Mouse (Mus musculus): Measurements from ENCODE around the gene Uri1. TPM values are rescaled to one million over a fixed set of nuclear protein-coding genes. Genes with fewer than 3 reads are reported as not detected.

The Uri1 gene
- polyA plus RNA-seq, 1 experiment from 2014 or later, result 34.7 TPM

DNA sequence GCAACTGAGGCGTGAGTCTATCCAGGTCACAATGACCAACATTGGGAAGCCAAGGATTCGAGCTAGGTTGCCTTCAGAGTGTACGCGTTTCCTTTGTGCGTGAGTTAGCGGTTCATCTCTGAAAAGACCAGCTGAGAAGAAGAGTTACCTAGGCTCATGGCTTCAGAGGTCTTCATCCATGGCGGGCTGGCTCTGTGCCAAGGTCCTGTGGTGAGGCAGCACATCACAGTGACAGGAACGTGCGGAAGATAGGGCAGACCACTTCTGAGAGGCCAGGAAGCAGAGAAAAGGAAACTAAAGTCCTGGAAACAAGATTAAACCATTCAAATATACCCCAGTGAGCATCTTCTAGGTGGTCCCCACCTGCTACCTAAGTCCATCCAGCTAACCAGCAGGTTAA, 30.9 kb upstream of the Uri1 start:
- Histone ChIP-seq H3K36me3 (ENCODE audit: control insufficient read depth, insufficient read depth, low read length) (no peaks in the 10 kb centered on the region), H3K27ac (ENCODE audit: low read depth, low read length) (no peak overlapping the region), H3K9ac (ENCODE audit: low read depth, low read length) (no peak overlapping the region), H3K9me3 (ENCODE audit: control insufficient read depth, low read length) (no peaks in the 10 kb centered on the region), H3K4me3 (ENCODE audit: low read depth, low read length) (no peak overlapping the region), H3K4me1 (replicated peaks; ENCODE audit: control insufficient read depth, insufficient read depth, low read length) (no peaks in the 10 kb centered on the region), H3K27me3 (ENCODE audit: control insufficient read depth, insufficient read depth, low read length) (no peaks in the 10 kb centered on the region), H3K4me2 (replicated peaks; ENCODE audit: low read depth, low read length) (no peak overlapping the region)
- DNase-seq (ENCODE audit: low spot score) (no peak), ATAC-seq (ENCODE audit: low FRiP score) (no peak)
- WGBS, result 84% methylated on average over 9 of the region's 9 CpGs

DNA sequence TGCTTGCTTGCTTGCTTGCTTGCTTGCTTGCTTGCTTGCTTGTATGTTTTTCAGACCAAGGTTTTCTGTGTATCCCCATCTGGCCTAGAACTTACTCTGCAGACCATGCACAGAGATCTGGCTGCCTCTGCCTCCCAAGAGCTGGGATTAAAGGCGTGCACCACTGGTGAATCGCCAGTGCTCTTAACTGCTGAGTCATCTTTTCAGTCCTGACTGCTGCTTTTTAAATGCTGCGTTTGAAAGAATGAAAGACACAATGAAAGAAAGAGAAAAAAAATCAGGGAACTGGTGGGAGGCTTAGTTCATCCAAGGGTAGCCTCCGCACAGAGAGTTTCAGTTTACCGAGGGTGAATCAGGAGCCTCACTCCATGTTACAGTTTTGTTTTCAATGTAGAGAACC, 23.9 kb upstream of the Uri1 start:
- Histone ChIP-seq H3K4me2 (replicated peaks; ENCODE audit: low read depth, low read length) (no peak overlapping the region), H3K4me1 (replicated peaks; ENCODE audit: control insufficient read depth, insufficient read depth, low read length) (no peaks in the 10 kb centered on the region), H3K27ac (ENCODE audit: low read depth, low read length) (no peak overlapping the region), H3K36me3 (ENCODE audit: control insufficient read depth, insufficient read depth, low read length) (no peaks in the 10 kb centered on the region), H3K9ac (ENCODE audit: low read depth, low read length) (no peak overlapping the region), H3K4me3 (ENCODE audit: low read depth, low read length) (no peak overlapping the region), H3K9me3 (ENCODE audit: control insufficient read depth, low read length) (no peaks in the 10 kb centered on the region), H3K27me3 (ENCODE audit: control insufficient read depth, insufficient read depth, low read length) (no peaks in the 10 kb centered on the region)
- no peak for DNase-seq (ENCODE audit: low spot score)
- no peak for ATAC-seq (ENCODE audit: low FRiP score)
- 64% methylated on average over 5 of the region's 5 CpGs for WGBS

DNA sequence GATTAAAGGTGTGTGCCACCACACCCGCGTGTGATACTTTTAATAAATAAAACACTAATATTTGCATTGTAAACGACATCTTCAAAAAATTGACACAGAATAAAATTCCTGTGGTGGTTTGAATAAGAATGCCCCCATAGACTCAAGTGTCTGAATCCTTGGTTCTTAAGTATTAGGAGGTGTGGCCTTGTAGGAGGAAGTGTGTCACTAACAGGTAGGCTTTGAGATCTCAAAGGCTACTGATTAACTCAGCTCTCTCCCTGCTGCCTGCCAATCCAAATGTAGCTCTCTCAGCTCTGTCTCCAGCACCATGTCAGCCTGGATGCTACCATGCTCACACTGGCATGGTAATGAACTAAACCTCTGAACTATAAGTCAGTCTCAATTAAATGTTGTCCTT, 17.9 kb upstream of the Uri1 start:
- no peaks in the 10 kb centered on the region for H3K9me3 ChIP-seq (ENCODE audit: control insufficient read depth, low read length)

DNA sequence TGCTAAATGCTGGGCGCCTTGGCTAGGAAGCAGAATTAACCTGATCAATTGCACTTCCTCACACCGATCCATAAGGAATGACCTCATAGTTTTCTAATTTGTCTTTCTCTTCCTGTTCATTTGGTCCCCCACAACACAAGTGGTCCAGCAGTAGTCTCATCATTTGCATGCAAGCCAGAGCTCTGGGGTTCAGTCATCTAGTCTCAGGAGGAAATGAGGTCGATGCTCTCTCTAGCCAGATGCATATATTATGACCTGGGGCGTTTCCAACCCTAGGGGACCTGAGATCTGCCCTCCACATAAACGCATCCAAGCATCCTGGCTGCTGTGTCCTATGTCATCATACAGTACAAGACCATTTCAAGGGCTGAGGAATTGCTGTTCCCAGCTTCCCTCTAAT, 14.2 kb upstream of the Uri1 start:
- no peak overlapping the region for H3K4me3 ChIP-seq (ENCODE audit: low read depth, low read length)
- no peak overlapping the region for H3K27ac ChIP-seq (ENCODE audit: low read depth, low read length)
- no peaks in the 10 kb centered on the region for H3K36me3 ChIP-seq (ENCODE audit: control insufficient read depth, insufficient read depth, low read length)
- no peak overlapping the region for H3K9ac ChIP-seq (ENCODE audit: low read depth, low read length)
- no peaks in the 10 kb centered on the region for H3K27me3 ChIP-seq (ENCODE audit: control insufficient read depth, insufficient read depth, low read length)
- H3K4me2 ChIP-seq (replicated peaks; ENCODE audit: low read depth, low read length), result no peak overlapping the region
- 78% methylated on average over 5 of the region's 5 CpGs for WGBS
- no peaks in the 10 kb centered on the region for H3K4me1 ChIP-seq (replicated peaks; ENCODE audit: control insufficient read depth, insufficient read depth, low read length)
- DNase-seq (ENCODE audit: low spot score) (no peak), ATAC-seq (ENCODE audit: low FRiP score) (no peak)
- no peaks in the 10 kb centered on the region for H3K9me3 ChIP-seq (ENCODE audit: control insufficient read depth, low read length)

More for the DNA sequence above, 17.9 kb upstream of the Uri1 start:
- Histone ChIP-seq H3K36me3 (ENCODE audit: control insufficient read depth, insufficient read depth, low read length) (no peaks in the 10 kb centered on the region), H3K27me3 (ENCODE audit: control insufficient read depth, insufficient read depth, low read length) (no peaks in the 10 kb centered on the region), H3K9ac (ENCODE audit: low read depth, low read length) (no peak overlapping the region), H3K4me2 (replicated peaks; ENCODE audit: low read depth, low read length) (no peak overlapping the region), H3K4me3 (ENCODE audit: low read depth, low read length) (no peak overlapping the region), H3K4me1 (replicated peaks; ENCODE audit: control insufficient read depth, insufficient read depth, low read length) (no peaks in the 10 kb centered on the region), H3K27ac (ENCODE audit: low read depth, low read length) (no peak overlapping the region)
- DNase-seq (ENCODE audit: low spot score), result no peak
- WGBS, result 81% methylated on average over 3 of the region's 3 CpGs
- no peak for ATAC-seq (ENCODE audit: low FRiP score)

DNA sequence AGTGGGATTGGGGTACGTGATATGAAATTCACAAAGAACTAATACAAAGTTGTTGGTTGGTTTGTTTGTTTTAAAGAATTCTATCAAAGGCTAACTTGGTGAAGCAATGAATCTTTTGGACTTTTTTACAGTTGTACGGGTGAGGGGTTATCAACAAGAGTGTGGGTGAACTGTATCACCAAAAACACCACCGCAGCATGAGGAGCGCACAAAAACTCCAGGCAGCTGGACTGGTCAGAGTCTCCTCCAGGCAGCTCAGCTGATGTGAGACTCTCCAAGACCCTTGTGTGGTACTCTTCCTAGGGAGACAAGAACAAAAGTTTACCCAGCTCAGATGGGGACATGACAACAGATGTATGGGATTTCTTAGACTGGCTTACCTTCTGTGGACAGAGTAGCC, 7.8 kb upstream of the Uri1 start:
- Histone ChIP-seq H3K4me2 (replicated peaks; ENCODE audit: low read depth, low read length) (no peak overlapping the region), H3K27ac (ENCODE audit: low read depth, low read length) (no peak overlapping the region), H3K4me3 (ENCODE audit: low read depth, low read length) (no peak overlapping the region), H3K4me1 (replicated peaks; ENCODE audit: control insufficient read depth, insufficient read depth, low read length) (no peaks in the 10 kb centered on the region), H3K9ac (ENCODE audit: low read depth, low read length) (no peak overlapping the region), H3K27me3 (ENCODE audit: control insufficient read depth, insufficient read depth, low read length) (no peaks in the 10 kb centered on the region), H3K36me3 (ENCODE audit: control insufficient read depth, insufficient read depth, low read length) (no peaks in the 10 kb centered on the region), H3K9me3 (ENCODE audit: control insufficient read depth, low read length) (no peaks in the 10 kb centered on the region)
- ATAC-seq (ENCODE audit: low FRiP score), result no peak
- WGBS, result 93% methylated on average over 4 of the region's 4 CpGs
- DNase-seq (ENCODE audit: low spot score), result no peak

DNA sequence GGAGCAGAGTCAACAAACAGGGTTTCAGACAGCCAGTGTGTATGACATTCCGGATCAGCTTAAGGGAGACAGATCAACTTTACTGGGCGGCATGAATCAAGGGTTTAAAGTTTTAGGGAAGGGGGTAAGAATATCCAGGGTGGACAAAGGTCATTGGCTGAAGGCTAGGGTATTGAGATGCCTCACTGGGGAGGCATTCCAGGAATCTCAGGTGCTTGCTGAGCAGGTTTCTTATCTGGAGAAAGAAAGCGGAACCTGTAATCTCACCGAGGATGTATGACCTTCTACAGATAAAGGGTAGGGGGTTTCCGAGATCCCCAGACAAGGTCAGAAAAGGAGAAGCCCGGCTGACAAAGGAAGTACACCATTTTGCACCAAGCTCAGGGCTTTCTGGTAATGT, 7.3 kb upstream of the Uri1 start:
- H3K4me2 ChIP-seq (replicated peaks; ENCODE audit: low read depth, low read length), result no peak overlapping the region
- H3K9me3 ChIP-seq (ENCODE audit: control insufficient read depth, low read length), result no peaks in the 10 kb centered on the region
- no peaks in the 10 kb centered on the region for H3K36me3 ChIP-seq (ENCODE audit: control insufficient read depth, insufficient read depth, low read length)
- 56% methylated on average over 6 of the region's 6 CpGs for WGBS
- H3K4me3 ChIP-seq (ENCODE audit: low read depth, low read length), result no peak overlapping the region
- no peak overlapping the region for H3K9ac ChIP-seq (ENCODE audit: low read depth, low read length)
- no peak overlapping the region for H3K27ac ChIP-seq (ENCODE audit: low read depth, low read length)
- H3K4me1 ChIP-seq (replicated peaks; ENCODE audit: control insufficient read depth, insufficient read depth, low read length), result no peaks in the 10 kb centered on the region
- DNase-seq (ENCODE audit: low spot score), result no peak
- ATAC-seq (ENCODE audit: low FRiP score), result no peak
- H3K27me3 ChIP-seq (ENCODE audit: control insufficient read depth, insufficient read depth, low read length), result no peaks in the 10 kb centered on the region

DNA sequence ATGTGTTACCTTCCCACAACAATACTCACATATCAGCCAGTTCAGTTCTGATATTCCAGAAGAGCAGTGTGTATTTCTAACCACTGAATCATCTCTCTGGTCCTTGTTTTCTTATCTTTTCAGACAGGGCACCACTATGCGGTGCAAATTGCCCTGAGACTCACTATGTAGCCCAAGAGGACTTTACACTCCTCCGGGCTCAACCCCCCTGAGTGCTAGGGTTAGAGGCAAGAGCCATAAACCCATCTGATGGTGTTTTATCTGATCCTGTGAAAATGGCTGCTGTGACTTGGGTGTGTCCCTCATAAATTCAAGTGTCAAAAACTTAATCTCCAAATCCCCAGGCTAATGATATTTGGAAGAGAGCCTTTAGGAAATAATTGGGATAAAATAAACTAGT, 6.6 kb upstream of the Uri1 start:
- H3K9ac ChIP-seq (ENCODE audit: low read depth, low read length), result no peak overlapping the region
- ATAC-seq (ENCODE audit: low FRiP score) (no peak), DNase-seq (ENCODE audit: low spot score) (no peak)
- H3K4me1 ChIP-seq (replicated peaks; ENCODE audit: control insufficient read depth, insufficient read depth, low read length), result no peaks in the 10 kb centered on the region
- H3K9me3 ChIP-seq (ENCODE audit: control insufficient read depth, low read length), result no peaks in the 10 kb centered on the region
- no peaks in the 10 kb centered on the region for H3K27me3 ChIP-seq (ENCODE audit: control insufficient read depth, insufficient read depth, low read length)
- no peak overlapping the region for H3K27ac ChIP-seq (ENCODE audit: low read depth, low read length)
- no peak overlapping the region for H3K4me2 ChIP-seq (replicated peaks; ENCODE audit: low read depth, low read length)
- WGBS, result 68% methylated on average over 2 of the region's 2 CpGs
- H3K4me3 ChIP-seq (ENCODE audit: low read depth, low read length), result no peak overlapping the region
- H3K36me3 ChIP-seq (ENCODE audit: control insufficient read depth, insufficient read depth, low read length), result no peaks in the 10 kb centered on the region

DNA sequence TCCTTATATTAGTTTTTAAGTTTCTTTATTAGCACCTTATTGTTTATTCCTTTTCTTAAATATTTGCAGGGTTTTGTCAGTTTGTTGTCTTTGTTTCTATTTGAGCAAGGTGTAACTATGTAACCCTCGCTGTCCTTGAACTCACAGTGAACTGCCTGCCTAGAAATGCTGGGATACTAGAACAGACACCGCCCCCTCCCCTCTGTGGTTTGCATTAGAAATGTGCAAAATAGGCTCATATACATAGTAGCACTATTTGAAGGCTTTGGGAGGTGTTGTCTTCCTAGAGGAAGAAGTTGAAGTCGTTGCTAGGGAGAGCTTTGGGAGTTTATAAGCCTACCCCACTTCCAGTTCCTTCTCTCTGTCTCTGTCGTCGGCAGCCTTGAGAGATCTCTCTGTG, 5.7 kb upstream of the Uri1 start:
- DNase-seq (ENCODE audit: low spot score), result no peak
- 56% methylated on average over 5 of the region's 5 CpGs for WGBS
- Histone ChIP-seq H3K4me3 (ENCODE audit: low read depth, low read length) (no peak overlapping the region), H3K9ac (ENCODE audit: low read depth, low read length) (no peak overlapping the region), H3K36me3 (ENCODE audit: control insufficient read depth, insufficient read depth, low read length) (no peaks in the 10 kb centered on the region), H3K4me1 (replicated peaks; ENCODE audit: control insufficient read depth, insufficient read depth, low read length) (no peaks in the 10 kb centered on the region), H3K27ac (ENCODE audit: low read depth, low read length) (no peak overlapping the region), H3K4me2 (replicated peaks; ENCODE audit: low read depth, low read length) (no peak overlapping the region), H3K27me3 (ENCODE audit: control insufficient read depth, insufficient read depth, low read length) (no peaks in the 10 kb centered on the region), H3K9me3 (ENCODE audit: control insufficient read depth, low read length) (no peaks in the 10 kb centered on the region)
- ATAC-seq (ENCODE audit: low FRiP score), result no peak

DNA sequence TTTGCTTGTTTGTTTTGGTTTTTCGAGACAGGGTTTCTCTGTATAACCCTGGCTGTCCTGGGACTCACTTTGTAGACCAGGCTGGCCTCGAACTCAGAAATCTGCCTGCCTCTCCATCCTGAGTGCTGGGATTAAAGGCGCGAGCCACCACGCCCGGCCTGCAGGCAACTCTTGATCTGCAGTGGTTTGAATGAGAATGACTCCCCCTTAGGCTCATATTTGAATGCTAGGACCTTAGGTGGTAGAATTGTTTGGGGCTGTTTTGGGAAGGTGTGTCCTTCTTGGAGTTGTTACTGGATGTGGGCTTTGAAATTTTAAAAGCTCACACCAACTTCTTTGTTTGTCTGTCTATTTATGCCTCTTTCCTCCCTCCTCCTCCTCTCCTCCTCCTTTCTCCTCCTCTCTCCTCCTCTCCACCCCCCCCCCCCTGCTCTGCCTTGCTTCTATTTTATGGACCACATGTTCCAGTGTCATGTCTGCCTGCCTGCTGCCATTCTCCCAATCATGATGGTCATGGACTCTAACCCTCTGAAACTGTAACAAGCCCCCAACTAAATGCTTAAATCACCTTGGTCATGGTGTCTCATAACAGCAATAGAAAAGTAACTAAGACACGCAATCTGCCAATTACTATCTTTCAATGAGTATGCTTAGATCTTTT, 4.7 kb upstream of the Uri1 start:
- WGBS, result 87% methylated on average over 7 of the region's 7 CpGs
- DNase-seq (ENCODE audit: low spot score) (no peak), ATAC-seq (ENCODE audit: low FRiP score) (no peak)
- no peaks in the 10 kb centered on the region for H3K27me3 ChIP-seq (ENCODE audit: control insufficient read depth, insufficient read depth, low read length)
- H3K36me3 ChIP-seq (ENCODE audit: control insufficient read depth, insufficient read depth, low read length), result no peaks in the 10 kb centered on the region
- H3K27ac ChIP-seq (ENCODE audit: low read depth, low read length), result no peak overlapping the region
- H3K4me1 ChIP-seq (replicated peaks; ENCODE audit: control insufficient read depth, insufficient read depth, low read length), result no peaks in the 10 kb centered on the region
- H3K4me2 ChIP-seq (replicated peaks; ENCODE audit: low read depth, low read length), result no peak overlapping the region
- no peaks in the 10 kb centered on the region for H3K9me3 ChIP-seq (ENCODE audit: control insufficient read depth, low read length)
- no peak overlapping the region for H3K9ac ChIP-seq (ENCODE audit: low read depth, low read length)
- H3K4me3 ChIP-seq (ENCODE audit: low read depth, low read length), result no peak overlapping the region
